Mouse (Mus musculus) heart, adult 18-20 months (tissue): ENCODE measurements at regions not wholly inside any gene's neighbourhood (a gene's known extent, or its start where the extent isn't known, plus 50 kb on each side); places are given as distances from the start of the nearest gene placed in this dataset.

Source experiments
- DNase-seq, 2 experiments: peaks; one replicate each; pipeline ENCODE4 v3.0.0; 2021 to 2022; ENCODE audit warnings: mixed read lengths in 1 of 2

DNA sequence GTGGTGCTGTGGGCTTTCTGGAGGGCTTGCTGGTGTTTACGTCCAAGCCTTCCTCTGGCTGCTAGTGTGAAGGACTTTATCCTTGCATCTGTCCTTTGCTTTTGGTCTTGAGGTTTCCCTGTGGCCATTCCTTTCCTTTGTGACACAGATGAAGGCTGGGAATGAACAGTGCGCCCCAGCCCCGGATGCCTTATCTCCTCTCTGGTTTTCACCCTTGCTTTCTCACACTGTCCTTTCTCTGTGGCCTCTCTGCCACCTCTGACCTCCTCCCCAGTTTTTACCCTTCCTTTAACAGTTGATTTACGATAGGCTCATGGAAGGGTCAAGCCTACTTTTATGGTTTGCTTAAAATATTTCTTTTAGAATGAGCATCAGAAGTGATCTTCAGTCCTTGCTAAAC lies 53.2 kb downstream of the Gas1 start:
- DNase-seq = no peak

DNA sequence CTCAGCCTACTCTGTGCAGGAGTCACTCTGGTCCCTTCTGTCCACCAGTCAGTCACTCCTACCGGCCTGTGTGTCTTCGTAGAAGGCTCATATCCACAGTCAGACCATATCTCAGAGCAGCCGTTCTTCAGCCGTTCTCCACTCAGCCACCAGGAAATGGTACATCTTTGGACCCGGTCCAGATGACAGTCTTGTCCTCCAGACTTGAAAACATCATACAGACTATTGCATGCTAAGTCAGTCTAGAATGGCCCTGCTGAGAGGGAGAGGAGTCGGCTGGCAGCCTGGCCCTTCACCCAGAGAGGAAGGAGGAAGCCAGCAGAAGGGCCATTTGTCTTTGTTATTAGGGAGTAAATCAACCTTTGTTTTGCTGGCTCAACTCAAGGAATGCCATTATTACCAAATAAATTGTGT lies 54.0 kb downstream of the Gas1 start:
- no peak for DNase-seq

DNA sequence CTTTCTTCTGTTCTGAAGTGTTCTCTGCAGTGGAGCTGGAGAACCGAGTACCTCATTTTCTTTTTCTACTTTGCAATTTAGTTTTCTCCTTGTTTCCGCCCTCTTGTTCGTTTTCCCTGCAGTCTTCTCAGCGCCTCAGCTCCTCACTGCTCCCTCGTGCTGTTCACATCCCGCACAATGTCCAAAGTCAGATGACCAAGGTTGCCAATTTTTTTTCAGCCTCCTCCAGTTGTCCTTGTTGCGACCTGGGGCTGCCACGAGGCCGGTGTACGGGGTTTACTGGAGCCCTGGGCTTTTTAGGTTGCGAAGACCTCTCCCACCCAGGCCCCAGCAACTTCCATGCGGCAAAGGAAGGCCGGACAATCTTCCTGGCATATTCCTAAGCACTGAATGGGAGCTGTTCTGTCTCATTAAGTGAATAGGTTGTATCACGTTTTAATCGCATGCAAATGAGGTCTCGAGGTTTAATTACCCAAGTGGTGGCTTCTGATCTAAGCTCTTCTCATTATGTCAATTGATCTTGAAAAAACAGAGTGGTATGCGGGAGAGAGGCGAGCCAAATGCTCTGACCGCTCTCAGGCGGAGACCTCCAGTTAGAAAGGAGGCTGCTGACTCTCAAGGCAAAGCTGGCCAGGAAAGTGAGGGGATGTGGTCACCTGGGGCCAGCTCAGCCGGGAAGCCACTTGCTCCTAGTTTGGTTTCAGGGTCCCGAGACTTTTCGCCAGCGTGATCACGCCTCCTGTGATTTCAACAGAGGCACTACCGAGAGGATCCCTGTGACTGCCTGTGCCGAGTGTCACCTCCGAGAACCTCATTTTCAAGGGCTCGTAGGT lies 54.6 kb downstream of the Gas1 start:
- DNase-seq = no peak

- no peak for DNase-seq
Observed at GRCm38 (mm10) chr13:60111465-60111864, 65.7 kb downstream of the Gas1 start.

DNA sequence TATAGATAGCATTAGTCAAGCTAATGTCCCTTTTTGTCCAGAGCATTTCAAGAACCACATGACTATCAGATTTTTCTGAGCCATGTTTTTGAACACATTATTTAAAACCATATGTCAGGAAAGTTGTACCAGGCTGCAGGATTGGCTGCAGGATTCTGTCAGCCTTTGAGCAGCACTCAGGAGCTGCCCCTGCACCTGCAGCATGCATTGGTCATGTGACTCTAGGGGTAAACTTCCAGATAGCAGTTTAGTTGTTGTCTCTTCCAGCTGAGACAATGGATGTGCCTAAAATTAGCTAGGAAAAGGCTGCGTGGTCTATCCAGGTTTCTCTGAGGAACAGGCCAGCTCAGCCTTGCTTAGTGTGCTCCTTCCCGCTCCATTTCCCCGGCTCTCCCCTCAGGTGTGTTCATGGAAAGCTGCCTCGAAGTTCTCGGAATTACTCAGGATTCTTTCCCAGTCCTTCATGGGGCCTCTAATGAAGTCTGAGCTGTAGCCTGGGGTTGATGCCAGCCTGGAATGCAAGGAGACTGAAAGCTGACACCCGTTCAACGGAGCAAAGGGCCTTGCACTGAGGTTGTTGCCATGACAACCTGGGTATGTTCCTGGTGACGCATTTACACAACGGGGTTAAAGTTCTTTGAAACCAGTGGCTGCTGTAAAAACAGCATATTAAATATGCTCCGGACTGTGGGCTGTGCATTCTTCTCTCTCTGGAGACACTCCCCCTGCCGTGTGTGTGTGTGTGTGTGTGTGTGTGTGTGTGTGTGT lies 66.9 kb downstream of the Gas1 start:
- peak; percentile 50 to 63 for DNase-seq

- no peak for DNase-seq
Observed at GRCm38 (mm10) chr13:60105286-60105685, 71.9 kb downstream of the Gas1 start.

DNA sequence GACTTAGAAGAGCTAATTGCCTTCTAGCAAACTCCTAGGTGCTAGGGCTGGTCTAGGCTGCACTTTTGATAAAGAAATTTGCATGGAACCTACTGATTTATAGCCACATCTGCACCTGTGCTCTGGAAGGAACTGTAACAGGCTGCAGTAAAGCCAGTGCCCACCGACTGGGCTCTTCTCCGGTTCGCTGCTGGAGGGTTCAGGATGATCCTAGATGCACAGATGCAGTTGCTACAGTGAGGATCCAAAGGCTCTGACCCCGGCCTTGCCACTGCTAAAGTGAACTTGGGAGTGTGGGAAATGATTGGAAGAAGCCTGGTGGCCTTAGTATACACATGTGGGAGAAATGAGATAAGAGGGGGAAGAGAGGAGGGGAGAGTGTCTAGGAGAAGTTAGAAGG lies 75.5 kb downstream of the Gas1 start:
- no peak for DNase-seq

- DNase-seq = no peak
Observed at GRCm38 (mm10) chr13:60100130-60101112, 76.7 kb downstream of the Gas1 start.

GRCm38 (mm10) chr13:60099469-60100129 lies 77.6 kb downstream of the Gas1 start:
- peak in 1 of 2 experiments; percentile 14 for DNase-seq

- DNase-seq = no peak
Observed at GRCm38 (mm10) chr13:60098394-60098793, 78.8 kb downstream of the Gas1 start.

DNA sequence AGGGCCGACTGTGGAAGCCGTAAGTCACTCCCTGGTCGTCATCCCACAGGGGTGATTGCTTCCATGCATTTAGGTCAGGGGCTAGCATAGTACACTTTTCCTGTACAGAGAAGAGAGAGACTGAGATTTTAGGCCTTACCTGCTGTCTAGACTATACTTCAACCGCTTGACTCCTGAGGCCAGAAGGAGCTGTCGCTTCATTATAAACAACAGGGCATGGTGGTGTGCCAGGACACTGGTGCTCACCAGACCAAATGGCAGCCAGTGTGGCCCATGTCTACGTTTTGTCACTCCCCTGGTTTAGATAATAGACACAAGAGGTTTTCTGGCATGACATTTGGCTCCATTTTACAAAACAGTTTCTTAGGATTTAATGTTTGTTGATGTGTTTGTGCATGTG lies 79.4 kb downstream of the Gas1 start:
- DNase-seq = no peak

GRCm38 (mm10) chr13:60086657-60087056 lies 90.5 kb downstream of the Gas1 start:
- DNase-seq = peak; percentile 47 to 69

DNA sequence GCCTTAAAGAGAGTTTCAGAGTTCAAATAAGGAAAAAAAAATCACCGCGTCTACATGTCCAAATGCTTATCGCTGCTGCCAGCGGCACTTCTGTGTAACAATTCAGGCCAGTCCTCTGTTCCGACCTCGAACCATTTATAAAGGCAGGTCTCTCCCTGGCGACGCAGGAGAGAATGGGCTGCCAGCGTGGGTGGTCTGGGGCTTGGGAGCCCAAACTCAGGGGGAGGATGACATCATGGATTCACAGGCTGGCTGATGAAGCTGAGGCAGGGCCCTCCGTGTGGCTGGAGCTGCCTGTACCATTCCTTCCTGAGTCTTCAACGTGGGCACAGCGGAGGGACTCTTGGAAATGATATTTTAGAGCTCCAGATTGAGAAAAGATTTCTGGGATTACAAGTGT lies 92.2 kb downstream of the Gas1 start:
- peak in 1 of 2 experiments; percentile 24 for DNase-seq

GRCm38 (mm10) chr13:60084290-60084689 lies 92.9 kb downstream of the Gas1 start:
- no peak for DNase-seq

GRCm38 (mm10) chr13:60080113-60080512 lies 97.1 kb downstream of the Gas1 start:
- no peak for DNase-seq

DNA sequence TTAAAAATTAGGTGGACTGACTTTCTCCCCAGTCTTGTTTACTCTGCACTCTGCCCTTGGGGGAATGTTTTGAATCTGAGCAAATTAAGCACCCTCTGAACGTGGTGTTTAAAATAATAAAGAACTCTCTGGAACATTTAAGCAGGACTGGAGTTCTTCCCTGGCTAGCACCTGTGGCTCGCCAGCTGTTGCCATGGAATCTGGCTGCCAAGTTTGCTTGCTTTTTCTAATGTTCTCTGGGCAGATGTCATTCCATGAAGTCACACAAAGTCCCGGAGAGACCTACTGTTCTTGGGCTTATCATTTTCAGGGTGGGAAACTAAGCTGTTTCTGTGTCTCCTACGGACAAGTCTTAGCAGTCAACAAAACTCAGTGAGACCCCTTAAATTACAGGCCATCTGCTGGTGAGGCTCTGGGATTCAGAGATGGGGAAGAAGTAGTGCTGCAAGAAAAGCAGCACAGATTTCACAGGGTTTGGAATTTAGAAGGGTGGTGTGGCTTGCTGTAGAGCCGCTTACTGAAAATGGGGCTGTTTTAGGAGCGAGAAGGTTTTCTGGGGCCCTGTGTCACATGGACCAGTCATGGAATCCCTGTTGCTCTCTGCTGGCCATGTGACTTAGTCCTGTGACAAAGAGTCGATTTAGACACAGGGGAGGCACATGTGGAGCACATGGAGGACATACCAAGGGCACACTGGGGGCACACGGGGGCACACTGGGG lies 98.7 kb downstream of the Gas1 start:
- DNase-seq = peak; percentile 72 to 82

- DNase-seq = peak; percentile 38 to 66
Observed at GRCm38 (mm10) chr13:60076147-60076800, 100.9 kb downstream of the Gas1 start.

DNA sequence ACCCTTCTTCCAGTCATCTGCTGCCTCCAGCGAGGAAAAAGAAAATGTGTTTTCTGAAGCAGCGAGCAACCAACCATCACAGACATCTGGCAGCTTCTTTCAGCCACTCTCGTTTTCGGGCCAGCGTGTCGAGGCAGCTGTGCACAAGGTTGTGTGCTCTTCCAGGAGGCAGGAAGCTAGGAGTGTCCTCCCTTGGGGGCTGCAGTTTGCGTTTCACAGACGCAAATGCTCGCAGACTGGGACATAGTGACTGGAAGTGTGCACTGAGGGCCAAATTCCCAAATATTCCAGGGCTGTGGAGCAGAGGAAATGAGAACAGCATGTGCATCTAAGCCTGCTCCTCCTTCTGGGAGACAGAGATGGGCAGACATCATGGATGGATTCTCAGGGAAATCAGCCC lies 105.6 kb downstream of the Gas1 start:
- DNase-seq = peak; percentile 66 to 86

- peak in 1 of 2 experiments; percentile 24 for DNase-seq
Observed at GRCm38 (mm10) chr13:60069196-60069595, 108.0 kb downstream of the Gas1 start.

GRCm38 (mm10) chr13:60067325-60067724 lies 109.8 kb downstream of the Gas1 start:
- no peak for DNase-seq
